Mouse (Mus musculus) MEL-GATA-1-ER (cell line): ENCODE measurements around the gene Ndst2.

Source experiments
- DNase-seq: peaks from one replicate; pipeline ENCODE4 v3.0.0-alpha.2; 2012; ENCODE audit warnings: low read depth; ENCODE audit errors: extremely low read depth

Gene Ndst2

GRCm38 (mm10) chr14:20733952-20734774 is at the start of gene Ndst2:
Ndst2 (minus strand) TSS chr14:20734562.
- peak; percentile 67 for DNase-seq

DNA sequence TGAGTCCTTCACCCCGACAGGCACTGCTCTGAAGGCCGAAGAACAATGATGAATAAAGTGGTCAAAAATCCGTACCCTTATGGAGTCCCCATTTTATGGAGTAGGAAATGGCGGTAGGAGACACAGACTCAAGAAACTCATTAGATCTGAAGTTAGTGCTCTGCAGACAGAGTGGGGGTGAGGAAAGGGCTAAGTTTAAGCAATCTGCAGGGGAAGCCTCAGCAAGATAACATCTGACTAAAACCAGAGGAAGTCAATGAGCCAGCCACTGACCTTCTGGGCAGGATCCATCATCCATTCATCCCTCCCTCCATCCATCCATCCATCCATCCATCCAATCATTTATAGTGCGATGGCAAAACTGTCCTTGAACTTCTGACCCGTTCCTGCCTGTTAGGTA is 49.2 kb upstream of the Ndst2 start:
- DNase-seq = no peak

DNA sequence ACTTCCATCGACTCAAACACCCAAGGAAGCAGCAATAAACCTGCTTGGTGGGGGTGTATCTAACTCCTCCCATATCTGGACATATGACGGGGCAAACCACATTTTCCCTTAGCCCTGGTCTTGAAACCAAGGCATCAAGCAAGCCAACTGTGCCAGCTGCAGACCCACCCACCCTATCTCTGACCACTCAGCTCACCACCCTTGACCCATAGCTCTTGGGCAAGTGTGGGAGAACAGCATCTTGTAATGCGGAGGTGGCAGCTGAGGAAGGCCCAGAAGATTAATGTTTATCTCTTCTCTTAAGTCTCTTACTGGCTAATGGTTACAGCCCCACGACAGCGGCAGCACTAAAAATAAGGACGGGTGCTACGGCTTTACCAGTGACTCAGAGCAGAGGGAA is 48.5 kb upstream of the Ndst2 start:
- no peak for DNase-seq

- no peak for DNase-seq
These were observed 45.9 kb upstream of the Ndst2 start for GRCm38 (mm10) chr14:20780217-20780616.

- no peak for DNase-seq
These were observed 44.1 kb upstream of the Ndst2 start for GRCm38 (mm10) chr14:20778496-20778895.

- DNase-seq = no peak
These were observed 41.3 kb upstream of the Ndst2 start for GRCm38 (mm10) chr14:20775661-20776060.

DNA sequence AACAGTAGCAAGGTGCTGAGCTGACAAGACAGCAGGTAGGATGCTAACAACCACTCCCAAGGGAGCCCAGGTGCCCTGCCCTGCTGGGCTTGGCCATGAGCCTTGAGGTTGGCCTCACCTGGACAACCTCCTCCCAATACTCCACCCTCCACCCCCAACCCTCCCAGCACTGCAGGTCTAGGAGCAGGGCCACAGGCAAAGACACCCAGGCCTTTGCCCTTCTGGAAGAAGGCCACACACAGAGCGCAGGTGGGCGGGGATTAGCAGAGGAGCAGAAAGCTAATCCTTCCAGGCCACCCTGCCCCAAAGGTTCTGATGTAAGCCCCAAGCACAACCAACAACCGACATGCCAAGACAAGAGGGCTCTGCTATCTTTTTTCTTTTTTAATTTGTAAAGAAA is 39.0 kb upstream of the Ndst2 start:
- no peak for DNase-seq

GRCm38 (mm10) chr14:20772808-20773207 is 38.4 kb upstream of the Ndst2 start:
- DNase-seq = no peak

- no peak for DNase-seq
These were observed 37.6 kb upstream of the Ndst2 start for GRCm38 (mm10) chr14:20771941-20772340.

GRCm38 (mm10) chr14:20768581-20768980 is 34.2 kb upstream of the Ndst2 start:
- no peak for DNase-seq

DNA sequence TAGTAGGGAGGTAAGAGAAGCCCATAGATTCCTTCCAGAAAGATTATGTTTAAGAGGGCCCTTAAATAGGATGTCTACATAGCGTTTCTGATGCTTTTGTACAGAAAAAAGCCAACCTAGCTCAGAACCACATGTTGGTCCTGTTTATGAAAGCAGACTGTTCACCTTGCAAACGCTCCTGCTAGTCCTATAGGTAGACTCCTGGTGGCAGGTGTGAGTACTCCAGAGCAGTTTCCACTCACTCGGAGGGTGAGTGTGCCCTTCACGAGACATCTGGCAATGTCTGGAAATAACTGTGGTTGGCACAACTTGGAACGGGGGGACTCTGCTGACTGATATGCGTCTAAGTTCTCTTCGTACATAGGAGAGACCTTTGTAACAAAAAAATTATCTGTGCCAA is 33.6 kb upstream of the Ndst2 start:
- DNase-seq = no peak

- peak; percentile 26 for DNase-seq
These were observed 31.4 kb upstream of the Ndst2 start for GRCm38 (mm10) chr14:20765642-20766258.

GRCm38 (mm10) chr14:20764942-20765341 is 30.6 kb upstream of the Ndst2 start:
- DNase-seq = no peak

DNA sequence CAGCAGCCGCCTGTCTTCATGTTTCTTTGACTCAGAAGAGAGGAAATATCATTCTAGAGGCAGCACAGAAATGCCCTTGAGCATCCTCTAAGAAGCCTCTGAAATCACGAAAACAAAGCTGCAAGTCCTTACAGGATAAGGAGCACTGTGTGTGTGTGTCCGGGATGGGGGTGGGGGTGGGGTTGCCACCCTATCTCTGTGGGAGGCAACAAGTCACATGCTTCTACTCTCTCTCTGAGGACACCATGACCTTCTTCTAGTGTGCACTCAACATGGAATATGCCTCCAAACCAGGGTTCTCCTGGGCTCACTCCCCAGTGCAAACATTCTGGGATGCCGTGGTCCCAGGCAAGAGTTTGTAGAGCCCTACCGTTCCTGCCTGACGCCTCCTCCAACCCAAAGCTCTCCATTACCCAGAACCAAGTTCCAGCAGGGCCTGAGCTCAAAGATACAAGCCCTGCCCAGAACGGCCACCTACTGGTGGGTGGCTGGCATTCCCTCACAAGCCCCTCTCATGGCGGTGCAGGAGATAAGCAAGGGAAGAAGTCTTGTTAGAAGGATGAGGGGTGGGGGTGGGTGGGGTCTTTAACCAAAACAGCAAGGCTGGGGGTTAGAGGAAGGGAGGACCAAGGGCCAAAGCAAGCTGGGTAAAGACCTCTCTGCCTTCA is 24.5 kb upstream of the Ndst2 start:
- no peak for DNase-seq

GRCm38 (mm10) chr14:20757370-20757907 is 23.1 kb upstream of the Ndst2 start:
- DNase-seq = no peak

GRCm38 (mm10) chr14:20753792-20754191 is 19.4 kb upstream of the Ndst2 start:
- peak; percentile 25 for DNase-seq

DNA sequence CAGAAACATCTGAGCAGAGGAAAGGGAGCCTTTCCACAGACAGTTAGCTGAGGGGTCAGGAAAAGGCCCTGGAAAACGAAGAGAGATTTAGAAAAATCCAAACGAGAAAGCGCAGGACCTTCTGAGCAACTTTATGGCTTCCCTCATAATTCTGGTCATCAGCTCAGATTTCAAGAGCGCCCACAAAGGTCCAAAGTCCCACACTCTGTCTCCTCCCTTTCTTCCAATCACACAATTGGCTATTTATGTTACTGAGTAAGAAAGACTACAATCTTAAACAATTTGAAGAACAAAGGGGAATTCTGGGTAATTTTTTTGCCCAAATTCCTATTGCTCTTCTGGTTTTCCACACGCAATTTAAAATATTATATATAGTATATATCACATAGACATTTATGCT is 16.1 kb upstream of the Ndst2 start:
- DNase-seq = no peak

- DNase-seq = no peak
These were observed 15.2 kb upstream of the Ndst2 start for GRCm38 (mm10) chr14:20749494-20750051.

DNA sequence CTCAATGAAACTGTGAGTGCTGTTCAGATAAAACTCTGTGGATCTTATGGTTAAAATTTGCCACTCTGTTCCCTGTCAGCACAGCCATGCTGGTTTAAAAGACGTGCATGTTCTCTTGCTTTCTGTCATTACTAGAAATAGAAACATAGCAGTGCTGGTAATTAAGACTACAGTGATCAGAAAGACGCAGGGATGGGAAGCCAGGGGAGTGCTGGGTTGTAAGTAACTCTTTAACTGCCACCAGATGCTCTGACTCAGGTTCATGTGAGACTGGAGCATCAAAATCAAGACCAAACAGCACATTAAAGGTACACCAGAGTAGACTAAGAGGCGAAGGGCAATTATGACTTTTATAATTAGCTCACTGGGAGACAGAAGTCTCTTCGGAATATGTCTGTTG is 14.0 kb upstream of the Ndst2 start:
- DNase-seq = no peak

DNA sequence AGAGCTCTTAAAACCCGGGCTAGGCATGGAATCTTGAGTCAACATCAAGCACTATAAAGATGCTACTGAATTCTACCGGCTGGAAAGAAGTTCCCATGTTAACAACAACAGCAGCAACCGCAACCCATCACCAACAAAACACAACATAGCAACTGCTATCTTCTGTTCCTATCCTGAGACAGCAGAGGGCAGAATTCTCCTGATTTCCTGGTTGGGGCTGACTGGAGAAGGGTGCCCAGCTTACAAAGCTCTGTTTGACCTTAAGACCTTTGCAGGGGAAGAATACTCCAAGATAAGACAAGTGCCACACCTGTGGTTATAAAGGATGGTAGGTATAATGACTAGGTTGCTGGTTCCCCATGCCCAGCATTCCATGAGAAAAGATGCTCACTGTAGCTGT is 12.6 kb upstream of the Ndst2 start:
- DNase-seq = no peak

DNA sequence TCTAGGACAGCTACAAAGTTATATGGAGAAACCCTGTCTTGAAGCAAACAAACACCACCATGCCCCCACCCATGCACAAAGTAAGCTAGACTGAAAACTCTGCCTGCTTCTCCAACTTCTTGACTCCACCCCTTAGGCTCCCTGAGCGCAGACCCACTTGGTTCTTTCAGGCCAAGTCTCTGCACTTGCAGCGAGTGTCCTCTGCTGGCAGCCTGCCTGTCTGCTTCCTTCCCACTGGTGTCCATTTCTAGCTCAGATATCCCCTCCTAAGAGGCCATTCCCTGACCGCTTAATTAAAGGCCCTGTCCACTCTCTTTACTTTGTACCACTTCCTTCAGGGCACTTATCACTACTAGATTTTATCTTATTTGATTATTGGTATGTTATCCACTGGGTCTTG is 9.3 kb upstream of the Ndst2 start:
- no peak for DNase-seq

DNA sequence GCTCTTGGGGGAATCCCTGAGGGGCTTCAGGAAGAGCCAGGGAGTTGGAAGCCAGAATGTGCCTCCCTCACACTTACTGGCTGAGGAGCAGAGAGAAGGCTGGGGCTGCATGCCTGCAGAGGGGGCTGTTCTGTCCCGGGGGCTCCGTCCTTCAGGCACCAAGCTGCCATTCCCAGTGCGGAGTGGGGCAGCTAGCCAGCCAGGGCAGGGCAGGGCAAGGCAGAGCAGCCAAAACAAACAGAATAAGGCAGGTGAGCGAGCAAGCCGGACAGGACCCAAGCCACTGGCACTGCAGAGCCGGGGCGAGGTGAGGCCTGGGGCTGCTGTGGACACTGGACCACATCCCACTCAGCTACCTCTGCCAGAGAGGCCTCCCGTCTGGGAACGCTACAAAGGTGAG is 6.9 kb upstream of the Ndst2 start:
- DNase-seq = no peak
